In genomic region chr16:14936478-14937166, GRCm38 (mm10) we compare ENCODE assay signal across 11 mouse cellular contexts. TPM values are rescaled to one million over a fixed set of nuclear protein-coding genes. Genes with fewer than 3 reads are reported as not detected.
DNase-seq lines count a peak whose midpoint lies in the region; ATAC-seq and TF ChIP-seq lines count a peak whose summit lies in the region.
"Not testable (repeated sequence)": the region's sequence is repeated elsewhere in the genome, so short reads cannot be mapped to it uniquely, and the experiment has no call there.
"Had no signal": no experiment of that assay in that cellular context is flagged by ENCODE, and none has a peak within 500 bp of the region (broad histone marks: within the 10 kb centered on the region; RNA-seq: fewer than 3 reads in every experiment).

No protein-coding gene starts in this region.

- H3K9me3 ChIP-seq in heart, embryonic 16.5 days (replicated peaks; ENCODE audit: control insufficient read depth, low read length); kidney, embryonic 15.5 days (replicated peaks); limb, embryonic 14.5 days (ENCODE audit: control insufficient read depth, low read length); stomach, embryonic 15.5 days: not testable (repeated sequence)

- not testable (repeated sequence) for H3K27me3 ChIP-seq in heart, embryonic 16.5 days (ENCODE audit: control insufficient read depth, insufficient read depth, low read length); kidney, embryonic 15.5 days; limb, embryonic 14.5 days (ENCODE audit: control insufficient read depth, insufficient read depth, low read length); stomach, embryonic 15.5 days (replicated peaks)

- DNase-seq in brain, adult 2 months (ENCODE audit: low read depth, low spot score) = peak; percentile 5
- peak; percentile 19 to 36 for DNase-seq in gastrocnemius, postnatal 4 days (ENCODE audit: low spot score in 2 of 2)
- peak; percentile 38 for DNase-seq in limb, embryonic 14.5 days (ENCODE audit: low spot score)
- peak; percentile 90 for DNase-seq in lung, postnatal 10 days

- H3K27ac ChIP-seq in heart, embryonic 16.5 days (ENCODE audit: low read length) = 0 out of 2 replicates have a peak overlapping the region, but pooled peaks have one; percentile 29
- H3K27ac ChIP-seq in kidney, embryonic 15.5 days = peak overlapping the region; percentile 74; the same call in 1 of the 2 replicates
- not testable (repeated sequence) for H3K27ac ChIP-seq in limb, embryonic 14.5 days (replicated peaks; ENCODE audit: low read depth, low read length)
- H3K27ac ChIP-seq in stomach, embryonic 15.5 days = peak overlapping the region; percentile 32; the same call in 1 of the 2 replicates

- not testable (repeated sequence) for H3K4me2 ChIP-seq in heart, embryonic 16.5 days (ENCODE audit: low read depth, low read length); kidney, embryonic 15.5 days; limb, embryonic 14.5 days (replicated peaks; ENCODE audit: low read depth, low read length, severe bottlenecking); stomach, embryonic 15.5 days

- 27% methylated on average over 7 of the region's 7 CpGs for WGBS in heart, embryonic 16.5 days
- 40% methylated on average over 7 of the region's 7 CpGs for WGBS in kidney, embryonic 15.5 days
- 52% methylated on average over 6 of the region's 7 CpGs for WGBS in limb, embryonic 14.5 days
- 47% methylated on average over 7 of the region's 7 CpGs for WGBS in stomach, embryonic 15.5 days

- not testable (repeated sequence) for H3K36me3 ChIP-seq in heart, embryonic 16.5 days (ENCODE audit: control insufficient read depth, insufficient read depth); kidney, embryonic 15.5 days; limb, embryonic 14.5 days (ENCODE audit: control insufficient read depth, insufficient read depth, low read length); stomach, embryonic 15.5 days

- not testable (repeated sequence) for TF ChIP-seq POLR2A in limb, embryonic 14.5 days (IDR thresholded peaks at IDR 0.05; ENCODE audit: borderline replicate concordance, extremely low read depth, insufficient read depth, insufficient read length)

- H3K4me1 ChIP-seq in heart, embryonic 16.5 days (ENCODE audit: control insufficient read depth, insufficient read depth, low read length); kidney, embryonic 15.5 days: not testable (repeated sequence)
- H3K4me1 ChIP-seq in limb, embryonic 14.5 days (ENCODE audit: control insufficient read depth, insufficient read depth, low read length) = peaks cover 15% of the 10 kb centered on the region; the same call in 1 of the 2 replicates
- H3K4me1 ChIP-seq in stomach, embryonic 15.5 days = peaks cover 10% of the 10 kb centered on the region; the same call in 1 of the 2 replicates

- not testable (repeated sequence) for H3K4me3 ChIP-seq in heart, embryonic 16.5 days (ENCODE audit: low read length); kidney, embryonic 15.5 days (replicated peaks); limb, embryonic 14.5 days (replicated peaks; ENCODE audit: low read length); stomach, embryonic 15.5 days (replicated peaks)

- H3K9ac ChIP-seq in heart, embryonic 16.5 days (ENCODE audit: low read length); kidney, embryonic 15.5 days; limb, embryonic 14.5 days (ENCODE audit: low read depth, low read length, severe bottlenecking); stomach, embryonic 15.5 days: not testable (repeated sequence)

- peak; percentile 35; the same call in 1 of the 2 replicates for ATAC-seq in heart, embryonic 16.5 days (replicated peaks; ENCODE audit: extremely low read depth, insufficient read depth, low FRiP score)
- peak; percentile 73 for ATAC-seq in kidney, embryonic 15.5 days (replicated peaks; ENCODE audit: low FRiP score)
- ATAC-seq in limb, embryonic 14.5 days (ENCODE audit: low FRiP score, low read depth) = not testable (repeated sequence)
- ATAC-seq in stomach, embryonic 15.5 days (ENCODE audit: insufficient read depth, low FRiP score, low read depth) = peak; percentile 40; the same call in 1 of the 2 replicates

RNA-seq across cellular contexts. Expression of gene Efcab1, which starts 30.2 kb away (rescaled TPM):
- under 1 TPM; 0.34 to 0.37 TPM for total RNA-seq in gastrocnemius, postnatal 4 days (2021)
- 1.3 and 2.2 TPM in 2 replicates for polyA plus RNA-seq in heart, embryonic 16.5 days (2015; fragmentation: Nextera tagmentation; extraction: Ambion mirVana)
- 2.8 and 4.3 TPM in 2 replicates for polyA plus RNA-seq in kidney, embryonic 15.5 days (2015; fragmentation: Nextera tagmentation; extraction: Ambion mirVana)
- 8.1 and 8.3 TPM in 2 replicates for polyA plus RNA-seq in limb, embryonic 14.5 days (2012; rRNA removed)
- polyA plus RNA-seq in limb, embryonic 14.5 days (2014; fragmentation: Nextera tagmentation; extraction: Ambion mirVana) = 12.6 and 12.9 TPM in 2 replicates
- 13.4 and 14.6 TPM in 2 replicates for polyA plus RNA-seq in stomach, embryonic 15.5 days (2015; fragmentation: Nextera tagmentation; extraction: Ambion mirVana)
- total RNA-seq: neutrophil, adult 5-6 weeks had no signal
- polyA plus RNA-seq: C2C12; myocyte; small intestine, adult 2 months had no signal

Comparison
In these comparisons a context has a peak if more than half of its experiments do, and no peak if none do; other contexts are left out.
1. DNase-seq: peak in every context shown above with its lines; median percentile 90 in lung, postnatal 10 days; 38 in limb, embryonic 14.5 days; 28 in gastrocnemius, postnatal 4 days; 5 in brain, adult 2 months.